Mouse (Mus musculus) cerebellum, postnatal 10 days (tissue): ENCODE measurements at regions not wholly inside any gene's neighbourhood (a gene's known extent, or its start where the extent isn't known, plus 50 kb on each side); places are given as distances from the start of the nearest gene placed in this dataset.

Source experiments
- DNase-seq, 2 experiments: peaks; one replicate each; pipeline ENCODE4 v3.0.0; 2021; ENCODE audit warnings: mixed read lengths in 2 of 2

DNA sequence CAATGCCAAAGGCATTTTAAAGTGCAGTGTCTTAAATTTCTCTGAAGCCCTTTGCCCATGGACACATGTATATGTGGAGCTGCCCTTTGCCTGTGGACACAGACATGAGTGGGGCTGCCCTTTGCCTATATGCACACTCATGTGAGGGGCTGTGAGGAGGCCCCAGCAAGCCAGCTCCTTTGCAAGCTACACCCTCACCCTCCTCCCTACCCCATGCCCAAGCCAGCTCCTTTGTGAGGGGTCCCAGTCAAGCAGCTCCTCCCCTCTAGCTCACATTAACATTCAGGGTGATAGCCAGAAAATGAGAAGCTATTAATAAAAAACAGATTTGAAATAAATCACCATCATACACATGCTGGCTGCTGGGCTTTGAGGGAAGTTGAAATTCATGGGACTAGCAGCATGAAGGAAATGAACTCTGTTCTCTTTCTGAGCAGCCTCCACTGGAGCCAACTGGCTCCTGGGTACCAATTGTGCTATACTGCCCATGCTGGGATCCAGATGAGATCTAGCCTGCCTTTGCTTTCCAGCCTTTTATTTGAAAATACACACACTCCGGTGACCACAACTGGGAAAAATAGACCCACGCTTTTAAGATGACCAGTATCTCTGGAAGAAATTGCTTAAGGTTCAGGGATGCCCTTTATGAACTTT lies 151.4 kb downstream of the Abcc12 start:
- DNase-seq, result no peak

DNA sequence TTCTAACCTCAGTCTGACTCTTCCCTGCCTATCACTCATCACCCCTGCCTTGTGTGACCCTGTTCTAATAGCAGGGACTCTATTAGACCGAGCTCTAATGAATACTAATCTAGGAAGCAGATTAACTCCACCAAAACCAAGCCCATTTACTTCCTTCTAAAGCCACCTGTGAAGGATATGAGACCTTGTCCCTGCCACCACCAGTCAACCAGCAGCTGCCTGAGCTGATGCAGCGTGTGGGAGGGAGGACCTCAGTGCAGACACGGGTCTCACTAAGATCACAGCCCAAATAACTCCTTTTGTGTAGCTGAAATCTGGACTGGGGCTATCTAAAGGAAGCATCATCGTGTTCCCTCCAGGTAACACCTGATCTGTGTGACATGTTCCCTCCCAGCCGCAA lies 152.4 kb downstream of the Abcc12 start:
- DNase-seq, result no peak

DNA sequence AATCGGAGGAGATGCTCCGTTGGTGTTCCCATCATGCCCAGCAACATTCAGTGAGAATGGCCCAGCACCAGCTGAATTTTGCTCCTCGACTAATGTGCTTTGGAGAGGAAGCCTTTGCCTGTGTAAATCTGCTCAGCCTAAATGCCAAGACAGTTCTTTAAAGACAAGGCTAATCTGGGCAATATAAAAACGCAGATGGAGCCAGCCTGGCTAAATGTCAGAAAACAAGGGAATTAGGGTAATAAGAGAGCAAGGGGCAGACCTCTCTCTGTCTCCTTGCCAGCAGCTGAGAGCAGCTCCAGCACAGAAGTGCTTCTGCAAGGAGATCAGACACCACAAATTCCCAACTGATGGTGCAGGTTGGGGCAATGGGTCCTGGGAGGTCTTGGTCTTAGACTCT lies 154.4 kb downstream of the Abcc12 start:
- peak; percentile 53 to 55 for DNase-seq

DNA sequence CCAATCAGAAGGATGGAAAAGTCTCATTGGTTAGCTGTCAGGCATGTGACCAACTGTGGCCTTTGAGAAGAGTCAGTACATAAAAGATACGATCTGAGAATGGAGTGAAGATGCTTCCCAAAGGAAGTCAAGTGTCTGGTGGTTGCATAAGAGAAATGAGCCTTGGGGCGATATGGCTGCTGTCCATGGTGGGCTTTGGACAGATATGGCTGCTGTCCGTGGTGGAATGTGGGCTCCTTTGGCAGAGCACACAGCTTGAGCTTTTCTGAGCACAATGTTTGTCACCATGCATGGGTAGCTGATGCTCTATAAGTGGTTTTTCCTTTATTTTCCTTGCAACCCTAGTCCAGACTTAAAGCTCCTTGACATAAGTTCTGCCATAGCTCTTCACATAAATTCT lies 155.1 kb downstream of the Abcc12 start:
- no peak for DNase-seq

DNA sequence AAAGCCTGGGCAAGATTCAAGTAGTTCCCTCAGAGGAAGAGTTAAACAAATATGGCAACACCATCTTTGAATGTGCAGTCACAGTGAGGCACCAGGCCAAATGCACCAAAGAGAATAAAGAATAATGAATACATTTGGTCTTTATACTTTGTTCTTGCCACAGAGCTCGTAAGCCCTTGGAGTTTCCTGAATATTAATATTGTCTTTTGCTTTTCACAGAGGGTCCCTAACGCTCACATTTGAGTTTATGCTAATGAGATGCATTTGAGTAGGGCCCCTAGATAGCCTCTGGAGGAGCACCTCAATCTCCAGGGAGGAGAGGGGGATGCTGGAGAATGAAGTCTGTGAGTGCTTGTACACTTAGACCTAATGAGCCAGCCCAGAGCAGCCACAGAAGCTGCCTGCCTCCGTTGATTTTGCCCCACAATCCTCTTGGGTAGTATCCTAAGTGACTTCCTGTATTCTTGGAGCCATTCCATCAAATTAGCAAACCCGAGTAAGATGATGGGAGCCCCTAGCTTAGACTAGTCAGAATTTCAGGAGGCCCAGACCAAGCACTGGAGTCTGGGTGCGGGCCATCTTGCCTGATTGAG lies 161.3 kb downstream of the Abcc12 start:
- DNase-seq, result no peak

DNA sequence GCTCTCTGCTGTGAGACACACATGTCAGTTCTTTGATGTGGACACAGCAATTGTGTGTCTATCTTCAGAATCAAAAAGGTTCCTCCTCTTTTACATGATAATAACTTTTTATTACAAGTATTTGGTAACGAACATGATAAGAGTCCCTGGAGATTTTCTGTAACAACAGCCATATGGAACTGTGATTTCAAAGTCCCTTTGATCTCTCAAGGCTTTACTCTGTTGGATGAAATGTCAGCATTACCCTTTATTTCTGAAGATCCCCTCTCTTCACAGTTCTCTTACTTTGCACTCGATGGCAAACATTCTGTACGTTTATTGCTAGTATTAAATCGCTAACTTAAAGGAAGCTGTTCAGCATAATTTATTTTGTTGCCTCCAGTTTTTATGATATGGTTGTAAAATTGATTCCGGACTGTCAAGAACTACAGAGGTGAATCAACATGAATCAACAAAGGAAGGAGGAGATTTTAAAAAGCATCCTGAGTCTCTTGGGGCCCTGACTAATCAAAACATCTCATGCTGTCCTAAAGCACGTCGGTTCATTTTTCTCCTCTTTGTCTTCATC lies 162.0 kb downstream of the Abcc12 start:
- no peak for DNase-seq

DNA sequence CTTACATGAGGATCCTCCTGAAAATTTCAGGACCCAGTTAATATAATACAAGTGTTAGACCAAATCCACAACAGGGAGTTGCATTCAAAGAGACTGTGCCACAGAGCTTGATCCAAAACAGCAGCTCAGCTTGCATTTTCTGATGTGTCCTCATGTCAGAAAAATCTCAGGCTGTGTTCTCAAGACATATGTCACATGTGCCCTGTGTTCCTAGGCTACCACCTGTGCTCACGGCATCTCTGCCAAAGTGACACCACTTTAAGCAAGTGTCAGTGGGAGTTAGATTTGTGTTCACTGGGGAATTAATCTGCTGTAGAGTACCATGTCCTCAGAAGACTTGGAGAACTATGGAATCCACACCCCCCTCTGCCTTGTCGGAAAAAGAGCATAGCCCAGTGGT lies 165.3 kb downstream of the Abcc12 start:
- no peak for DNase-seq

DNA sequence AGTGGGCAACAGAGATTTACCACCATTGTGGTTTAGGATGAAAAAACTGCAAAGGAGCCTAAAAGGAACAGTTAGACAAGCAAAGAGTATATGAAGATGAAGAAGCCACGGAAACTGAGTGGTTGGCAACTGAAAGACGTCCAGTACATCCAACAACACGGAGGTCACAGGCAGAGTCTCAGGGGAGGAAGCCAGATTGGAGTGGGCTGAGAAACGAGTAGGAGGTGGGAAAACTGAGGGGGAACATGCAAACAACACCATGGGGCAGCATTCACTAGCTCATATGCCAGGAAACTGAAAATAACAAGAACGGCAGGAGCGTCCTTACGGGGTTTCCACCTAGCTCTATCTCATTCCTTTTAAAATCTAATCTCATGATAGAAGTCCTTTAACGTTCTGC lies 169.3 kb downstream of the Abcc12 start:
- DNase-seq, result no peak

DNA sequence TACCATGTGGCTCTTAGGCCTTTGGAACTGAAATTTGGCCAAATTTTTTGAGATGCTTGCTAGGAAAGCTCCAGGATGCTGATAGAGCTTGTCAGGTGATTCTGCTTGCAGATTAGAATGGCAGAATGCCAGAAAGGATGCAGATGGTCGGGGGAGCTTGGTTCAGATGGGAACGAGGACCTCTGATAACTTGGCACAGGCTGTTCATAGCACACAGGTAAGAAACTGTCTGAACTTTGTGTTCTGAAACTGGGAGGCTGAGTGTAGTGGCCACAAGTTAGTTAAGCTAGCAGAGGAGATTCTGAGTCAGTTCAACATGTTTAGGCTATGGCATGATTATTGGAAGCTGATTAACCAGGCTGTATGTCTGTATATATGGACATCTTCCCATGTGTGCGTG lies 174.3 kb downstream of the Abcc12 start:
- DNase-seq, result peak; percentile 82 to 87

DNA sequence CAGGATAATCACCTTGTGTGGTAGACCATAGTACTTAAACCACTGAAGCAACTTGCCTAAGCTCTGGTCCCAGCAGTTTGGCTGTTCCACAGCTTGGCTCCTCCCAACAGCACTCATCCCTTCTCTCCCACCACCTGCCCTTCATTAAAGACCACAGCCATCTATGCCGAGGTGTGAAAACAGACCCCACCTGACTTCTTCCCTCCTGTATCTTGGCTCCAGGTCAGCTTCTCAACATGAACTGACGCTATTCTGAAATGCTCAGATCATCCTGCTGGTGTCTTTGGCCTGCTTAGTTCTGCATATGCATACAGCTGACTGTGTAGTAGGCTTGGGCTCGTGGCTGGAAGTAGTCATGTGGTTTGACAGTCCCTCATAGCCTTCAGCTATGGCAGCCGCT lies 177.1 kb downstream of the Abcc12 start:
- DNase-seq, result peak; percentile 80 to 86

DNA sequence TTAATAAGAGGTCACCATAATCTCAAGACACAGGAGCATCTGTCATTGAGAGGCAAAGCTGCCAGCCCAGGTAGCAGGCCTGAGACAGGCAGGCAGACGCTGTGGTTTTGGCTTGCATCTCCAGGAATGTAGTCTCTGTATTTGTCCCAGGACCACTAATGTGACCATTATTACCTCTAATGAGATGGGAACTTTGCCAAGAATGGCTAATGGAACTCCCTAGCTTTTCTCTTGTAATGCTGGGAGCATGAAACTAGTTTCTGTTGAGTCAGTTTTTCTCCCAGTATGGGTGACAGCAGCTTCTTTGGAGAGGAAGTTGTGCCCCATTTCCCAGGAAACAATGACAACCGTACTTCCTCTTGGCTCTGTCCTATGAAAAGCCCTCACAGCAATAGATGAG lies 178.5 kb downstream of the Abcc12 start:
- DNase-seq, result no peak

DNA sequence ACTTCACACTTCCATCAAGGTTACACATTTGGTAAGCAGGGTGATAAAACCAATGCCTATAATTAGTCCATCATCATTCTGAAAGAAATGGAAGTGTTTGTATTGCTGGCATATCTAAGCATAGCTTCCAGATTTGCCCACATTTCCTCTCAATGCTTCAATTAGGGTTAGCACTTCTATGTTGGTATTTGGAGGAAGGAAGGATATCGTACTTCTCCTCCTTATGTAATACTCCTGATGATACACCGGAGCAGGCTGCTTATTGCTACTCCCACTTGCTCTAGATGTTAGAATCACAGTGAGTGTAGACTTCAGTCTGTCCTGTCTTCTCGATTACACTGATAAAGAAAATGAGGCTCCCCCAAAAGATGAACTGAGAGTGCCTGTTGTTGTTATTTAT lies 185.4 kb downstream of the Abcc12 start:
- DNase-seq, result no peak

DNA sequence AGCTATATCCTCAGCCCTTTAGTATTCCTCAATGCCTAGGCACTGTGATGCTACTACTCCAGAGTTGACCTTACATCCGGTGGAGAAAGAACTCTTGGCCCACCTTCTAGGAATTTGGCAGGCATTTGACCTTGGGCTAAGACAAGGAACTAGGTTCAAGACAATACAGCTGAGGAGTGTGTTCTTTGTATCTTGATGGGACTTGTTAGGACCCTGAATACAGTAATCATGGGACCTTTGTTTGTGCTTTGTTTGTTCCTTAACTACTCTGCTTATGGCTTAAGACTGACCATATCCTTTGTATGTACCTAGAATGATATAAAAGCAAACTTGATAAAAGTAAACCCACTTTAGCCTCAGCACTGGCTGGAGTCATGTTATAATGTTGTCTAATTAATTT lies 186.7 kb downstream of the Abcc12 start:
- DNase-seq, result no peak

DNA sequence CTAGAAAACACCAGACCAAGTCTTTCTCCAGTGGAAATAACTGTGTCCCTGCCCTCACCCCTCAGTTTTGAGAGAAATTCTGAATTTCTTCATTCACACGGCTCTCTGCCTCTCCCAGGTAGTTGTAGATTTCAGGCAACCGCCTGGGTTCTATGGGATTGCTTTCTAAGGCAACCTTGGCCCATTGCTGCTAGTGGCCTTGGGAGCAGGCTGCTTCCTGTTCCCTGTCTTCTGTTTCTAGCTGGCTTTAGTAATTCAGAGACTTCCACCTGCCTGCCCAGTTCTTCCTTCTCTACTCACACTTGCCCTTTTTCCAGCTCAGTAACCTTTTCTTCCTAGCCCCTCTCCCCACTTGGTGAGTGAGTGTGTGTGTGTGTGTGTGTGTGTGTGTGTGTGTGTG lies 187.1 kb downstream of the Abcc12 start:
- DNase-seq, result no peak

DNA sequence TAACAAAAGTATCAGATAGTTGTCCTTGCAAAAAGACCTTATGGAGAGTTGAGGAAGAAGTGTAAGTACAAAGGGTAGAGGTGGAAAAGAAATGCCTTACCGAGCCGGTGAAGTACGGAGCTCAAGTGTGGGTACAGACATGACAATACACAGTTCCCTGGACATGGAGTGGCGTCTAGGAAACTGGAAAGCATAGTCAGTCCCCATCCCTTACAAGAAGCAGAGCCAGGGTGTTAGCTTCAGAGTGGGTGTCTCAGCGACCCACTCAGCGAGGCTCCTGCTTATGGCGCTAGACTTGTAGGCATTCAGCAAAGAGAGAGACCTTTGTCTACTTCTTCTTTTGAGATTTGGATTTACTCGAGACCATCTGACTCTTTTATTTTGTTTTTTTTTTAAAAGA lies 189.8 kb downstream of the Abcc12 start:
- no peak for DNase-seq

DNA sequence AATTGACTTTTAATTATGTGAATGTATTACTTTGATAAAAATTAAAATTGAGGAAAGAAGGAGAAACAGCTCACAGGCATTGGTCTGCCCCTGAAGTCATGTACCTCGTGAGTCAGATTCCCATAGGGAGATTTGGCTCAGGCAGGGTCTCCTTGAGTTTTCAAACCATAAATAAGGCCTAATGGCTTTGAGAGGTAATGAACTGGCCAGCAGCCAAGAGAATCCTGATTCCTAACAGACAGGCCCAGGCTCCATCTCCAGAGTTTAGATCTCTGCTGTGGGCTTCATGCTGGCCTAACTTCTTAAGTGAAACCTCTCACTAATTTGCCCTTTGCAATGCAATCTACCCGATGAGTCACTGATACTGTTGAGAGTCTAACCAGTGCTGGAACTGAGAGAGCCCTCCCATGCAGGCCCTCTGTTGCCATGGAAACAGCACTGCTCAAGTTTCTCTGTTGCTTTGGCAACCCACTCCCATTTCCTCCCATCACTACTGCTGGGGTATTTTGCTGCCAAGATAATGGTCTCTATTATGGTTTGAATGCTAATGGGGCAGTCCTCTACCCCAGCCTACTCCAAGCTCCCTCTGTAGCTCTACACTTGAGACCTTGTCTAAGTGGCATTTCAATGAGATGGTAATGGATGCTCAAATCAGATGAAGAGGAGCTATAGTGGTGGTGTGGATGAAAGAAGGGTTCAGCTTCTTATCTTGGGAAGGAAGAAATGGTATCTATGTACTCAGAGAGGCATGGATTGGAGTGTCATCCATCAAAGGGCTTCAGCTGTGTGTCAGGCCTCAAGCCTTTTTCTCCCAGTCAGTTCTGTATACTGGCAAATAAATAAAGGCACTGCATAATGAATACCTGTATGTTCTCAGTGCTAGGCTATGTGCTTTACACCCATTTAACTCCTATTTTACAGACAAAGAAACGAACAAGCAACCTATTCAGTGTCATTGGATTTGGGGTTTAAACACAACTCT lies 190.5 kb downstream of the Abcc12 start:
- peak; percentile 88 to 89 for DNase-seq

DNA sequence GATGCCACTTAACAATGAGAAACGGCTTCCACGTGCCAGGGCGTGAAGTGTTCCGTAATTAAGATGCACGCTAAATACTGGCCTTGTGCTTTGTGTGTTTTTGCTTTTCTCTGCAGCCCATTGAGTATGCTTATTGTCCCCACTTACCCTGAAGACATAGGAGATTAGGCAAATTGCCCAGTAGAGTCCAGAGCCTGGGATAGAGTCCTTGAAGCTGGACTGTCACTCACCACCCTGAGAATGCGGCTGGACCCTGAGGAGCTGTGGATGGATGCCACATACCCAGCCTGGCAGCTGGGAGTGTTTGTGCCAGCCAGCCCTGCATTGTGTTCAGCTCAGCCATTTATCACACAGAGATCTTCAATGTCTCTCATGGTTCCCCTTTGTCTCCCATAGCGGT lies 195.2 kb downstream of the Abcc12 start:
- peak; percentile 81 to 84 for DNase-seq

DNA sequence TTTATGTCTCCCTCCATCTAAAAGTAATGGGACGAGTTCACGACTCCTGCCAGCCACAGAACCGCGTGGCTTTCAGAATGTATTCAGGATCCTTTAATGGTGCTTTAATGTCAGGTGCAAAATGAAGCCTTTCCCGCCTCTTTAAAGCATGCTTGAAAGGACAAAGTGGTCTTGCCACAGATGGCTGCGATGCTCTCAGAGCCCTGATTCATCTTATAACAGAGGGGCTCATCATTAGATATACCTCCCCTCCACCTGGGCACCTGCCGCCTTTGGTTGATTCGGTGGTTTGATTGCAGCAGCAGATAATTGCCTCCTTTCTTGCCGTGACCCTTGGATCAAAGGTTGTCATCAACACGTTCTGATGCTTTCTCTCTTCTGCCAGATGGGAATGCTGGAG lies 198.5 kb downstream of the Abcc12 start:
- no peak for DNase-seq

DNA sequence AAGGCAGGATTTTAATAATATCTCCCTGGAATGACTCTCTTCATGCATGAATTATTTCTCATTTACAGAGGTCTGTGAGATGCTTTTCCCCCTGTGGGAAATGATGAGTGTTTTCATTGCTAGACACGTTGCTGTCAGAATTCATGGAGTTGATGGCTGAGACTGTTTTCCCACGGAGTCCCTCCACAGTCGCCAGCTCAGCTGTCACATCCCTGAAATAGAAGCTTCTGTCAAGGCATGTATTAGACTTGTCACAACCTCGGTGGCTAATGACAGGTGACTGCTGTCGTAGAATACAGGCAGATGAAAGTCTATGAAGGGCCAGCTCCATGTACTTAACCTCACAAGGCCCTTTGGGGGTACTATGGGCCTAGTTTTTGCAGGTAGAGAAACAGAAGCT lies 212.4 kb downstream of the Abcc12 start:
- peak; percentile 33 to 37 for DNase-seq

DNA sequence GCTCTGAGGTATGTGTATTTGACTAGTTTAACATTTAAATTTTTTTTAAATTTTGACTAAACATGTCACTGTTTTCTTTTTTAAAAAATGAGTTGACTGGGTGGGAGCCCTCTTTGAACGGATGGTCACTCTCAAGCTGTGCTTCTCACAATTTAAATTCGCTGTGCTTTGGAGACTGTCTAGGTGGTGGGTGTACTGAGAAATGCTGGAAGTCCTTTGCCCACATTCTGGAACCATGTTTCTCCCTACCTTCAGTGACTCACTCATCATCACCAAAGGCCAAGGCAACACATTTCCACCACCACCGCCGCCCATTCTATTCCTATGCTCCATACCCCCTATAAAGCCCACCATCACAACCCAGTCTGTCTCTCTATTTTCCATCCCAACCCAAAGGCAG lies 213.8 kb downstream of the Abcc12 start:
- DNase-seq, result no peak

DNA sequence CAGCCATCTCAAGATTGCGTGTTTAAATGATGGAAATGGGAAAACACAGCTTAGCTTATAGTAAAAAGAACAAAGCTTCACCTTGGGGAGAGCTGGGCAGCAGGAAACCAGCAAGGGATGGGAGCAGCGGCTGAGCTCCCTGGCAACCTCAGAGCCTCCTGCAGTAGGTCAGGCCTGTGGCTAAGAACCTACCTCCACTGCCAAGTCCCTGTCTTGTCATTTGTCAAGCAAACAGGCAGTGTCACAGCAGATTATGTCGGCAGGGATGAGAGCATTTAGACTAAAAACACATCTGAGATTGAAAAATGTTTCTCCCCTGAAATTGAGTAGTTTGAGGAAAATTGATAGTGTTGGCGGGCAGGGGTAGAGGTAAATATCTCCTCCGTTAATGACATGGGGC lies 214.8 kb downstream of the Abcc12 start:
- peak; percentile 59 to 70 for DNase-seq

DNA sequence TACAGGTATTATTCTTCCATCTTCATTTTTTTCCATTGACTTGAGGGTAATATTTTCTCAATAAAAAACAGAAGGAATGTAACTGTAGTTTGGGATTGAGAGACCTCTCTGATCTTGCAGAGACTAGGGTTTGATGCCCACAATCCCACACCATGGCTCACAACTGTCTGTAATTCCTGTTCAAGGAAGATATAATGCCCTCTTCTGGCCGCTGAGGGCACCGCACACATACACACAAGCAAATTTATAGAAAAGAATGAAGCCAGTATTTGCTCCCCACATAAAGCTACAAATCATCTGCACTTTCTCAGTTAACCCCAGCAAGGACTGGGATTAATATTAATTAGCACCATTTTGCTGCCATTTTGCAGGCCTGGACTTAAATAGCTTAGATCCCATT lies 215.6 kb downstream of the Abcc12 start:
- DNase-seq, result peak; percentile 61 to 72

DNA sequence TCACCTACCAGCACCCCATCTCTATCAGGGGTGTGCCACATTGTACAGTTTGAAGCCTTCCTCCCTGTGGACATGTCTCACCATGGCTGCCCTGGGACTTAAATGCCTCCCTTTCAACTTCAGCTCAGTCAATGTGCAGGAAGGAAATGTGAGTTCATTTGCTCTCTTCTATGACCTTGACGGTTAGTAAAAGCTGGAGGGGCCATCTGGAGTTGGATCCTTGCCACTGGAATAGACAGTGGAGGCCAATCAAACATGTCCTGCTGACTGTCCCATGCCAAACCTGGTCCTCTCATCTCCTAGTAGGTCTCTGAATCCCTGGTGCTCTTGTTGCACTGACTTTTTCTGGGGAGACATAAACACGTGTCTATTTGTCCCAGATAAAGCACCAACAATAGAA lies 220.2 kb downstream of the Abcc12 start:
- DNase-seq, result peak; percentile 54 to 60

DNA sequence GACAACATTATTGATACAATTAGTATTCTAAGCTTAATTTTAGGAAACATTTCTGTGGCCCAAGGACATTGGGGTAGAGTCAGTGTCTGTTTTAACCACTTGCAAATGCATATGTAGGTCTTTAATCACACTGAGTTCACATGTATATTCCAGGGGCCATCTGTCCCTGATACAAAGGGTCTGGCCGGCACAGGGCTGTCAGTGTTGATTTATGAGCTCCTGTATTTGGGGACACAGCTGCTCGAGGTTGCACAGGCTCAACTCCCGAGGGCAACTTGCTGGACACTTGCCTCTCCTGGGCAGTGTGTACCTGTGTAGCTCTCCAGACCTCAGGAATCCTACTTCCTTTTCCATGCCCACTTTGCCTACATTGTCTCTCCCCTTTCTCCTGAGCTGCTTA lies 221.0 kb downstream of the Abcc12 start:
- peak in 1 of 2 experiments; percentile 36 for DNase-seq
